Mouse (Mus musculus) cortical plate, adult 2 months (tissue): ENCODE data around the gene Disp1.

ENCODE experiments used
- CTCF ChIP-seq: fragments of 200-500 bp; IDR thresholded peaks from 2 replicates; pipeline ENCODE4 v1.5.1; 2011; ENCODE audit warnings: mild to moderate bottlenecking, control low read depth, low read length; ENCODE audit not compliant: insufficient read depth; ENCODE audit errors: extremely low read depth
- POLR2A ChIP-seq: fragments of 200-500 bp; IDR thresholded peaks from 2 replicates; pipeline ENCODE4 v1.6.1; 2011; ENCODE audit warnings: mild to moderate bottlenecking, low read length, control low read depth; ENCODE audit not compliant: insufficient read depth; ENCODE audit errors: extremely low read depth

DNA sequence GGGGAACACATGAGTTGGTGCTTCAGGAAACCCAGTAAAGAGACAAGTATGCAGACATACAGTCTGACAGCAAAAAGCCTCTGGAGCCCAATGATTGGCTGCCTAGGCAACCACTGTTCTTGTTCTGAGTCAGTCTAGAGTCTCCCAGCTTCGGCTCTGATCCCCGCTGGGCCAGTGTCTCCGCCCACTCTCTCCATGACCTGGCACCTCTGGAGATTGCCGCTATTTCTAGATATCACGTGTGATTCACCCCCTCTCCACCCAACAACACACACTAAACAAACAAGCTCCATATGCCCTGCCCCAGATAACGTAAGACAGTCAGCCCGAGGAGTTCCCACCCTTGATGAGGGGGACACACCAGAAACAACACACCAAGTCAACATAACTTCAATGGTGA, 168.7 kb downstream of the Disp1 start:
- TF ChIP-seq POLR2A (no peak), CTCF (no peak)
